Mouse (Mus musculus) myocyte (in vitro differentiated cells): ENCODE measurements around the gene Fuz.
"Not testable (repeated sequence)": the region's sequence is repeated elsewhere in the genome, so short reads cannot be mapped to it uniquely, and the experiment has no call there.

Experiments used
- CEBPB ChIP-seq: IDR thresholded peaks from 2 replicates; pipeline ENCODE4 v1.6.1; 2011; ENCODE audit warnings: mild to moderate bottlenecking, moderate library complexity; ENCODE audit not compliant: poor library complexity, insufficient read depth, severe bottlenecking
- E2F4 ChIP-seq: IDR thresholded peaks from one replicate; pipeline ENCODE4 v1.6.1; 2011; ENCODE audit warnings: mild to moderate bottlenecking, control low read depth, moderate library complexity; ENCODE audit not compliant: insufficient read depth
- MAX ChIP-seq: IDR thresholded peaks from one replicate; pipeline ENCODE4 v1.6.1; 2011; ENCODE audit warnings: low read depth, mild to moderate bottlenecking, control low read depth
- POLR2AphosphoS2 ChIP-seq: IDR thresholded peaks from one replicate; pipeline ENCODE4 v1.6.1; 2011; ENCODE audit warnings: low read depth, control low read depth; ENCODE audit not compliant: insufficient read length
- USF1 ChIP-seq: IDR thresholded peaks from one replicate; pipeline ENCODE4 v1.6.1; 2011; ENCODE audit warnings: low read depth, mild to moderate bottlenecking, control low read depth, moderate library complexity

DNA sequence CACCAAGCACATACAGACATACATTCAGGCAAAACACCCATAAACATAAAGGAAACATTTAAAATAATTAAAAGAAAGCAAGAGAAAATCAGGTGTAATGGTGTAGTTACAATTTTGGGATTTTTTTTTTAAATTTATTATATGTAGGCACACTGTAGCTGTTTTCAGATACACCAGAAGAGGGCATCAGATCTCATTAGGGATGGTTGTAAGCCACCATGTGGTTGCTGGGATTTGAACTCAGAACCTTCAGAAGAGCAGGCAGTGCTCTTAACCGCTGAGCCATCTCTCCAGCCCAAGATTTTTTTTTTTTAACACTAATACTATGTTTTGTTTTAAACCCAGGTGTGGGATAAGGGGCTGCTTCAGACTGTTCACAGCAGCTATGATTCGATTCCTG, 24.1 kb upstream of the Fuz start:
- TF ChIP-seq POLR2AphosphoS2, CEBPB, USF1, E2F4, MAX: not testable (repeated sequence)
